Mouse (Mus musculus) cortical plate, adult 2 months (tissue): ENCODE results near the gene Tubb2b.

Experiments
- CTCF ChIP-seq: fragments of 200-500 bp; IDR thresholded peaks from 2 replicates; pipeline ENCODE4 v1.5.1; 2011; ENCODE audit warnings: mild to moderate bottlenecking, control low read depth, low read length; ENCODE audit not compliant: insufficient read depth; ENCODE audit errors: extremely low read depth
- POLR2A ChIP-seq: fragments of 200-500 bp; IDR thresholded peaks from 2 replicates; pipeline ENCODE4 v1.6.1; 2011; ENCODE audit warnings: mild to moderate bottlenecking, low read length, control low read depth; ENCODE audit not compliant: insufficient read depth; ENCODE audit errors: extremely low read depth

DNA sequence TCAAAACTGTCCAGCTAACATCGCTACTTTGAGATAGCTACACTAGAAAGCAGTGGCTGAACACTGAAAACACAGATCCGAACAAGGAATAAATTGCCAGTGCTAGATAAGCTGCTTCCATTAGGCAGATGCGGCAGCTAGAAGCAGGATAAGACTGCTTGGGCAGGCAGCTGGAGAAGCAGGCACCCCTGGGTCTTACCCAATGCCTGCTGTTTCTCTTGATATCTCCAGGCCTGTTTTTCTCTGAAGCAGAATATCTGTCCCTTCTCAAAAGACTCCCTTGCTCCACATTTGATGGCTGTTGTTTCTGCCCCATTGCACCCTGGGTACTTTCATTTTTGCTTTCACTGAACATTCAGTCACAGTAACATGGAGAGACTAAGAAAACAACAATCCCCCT is 29.5 kb downstream of the Tubb2b start:
- TF ChIP-seq CTCF (no peak), POLR2A (no peak)
